ENCODE assay signal across 9 mouse cellular contexts in the genomic region with DNA sequence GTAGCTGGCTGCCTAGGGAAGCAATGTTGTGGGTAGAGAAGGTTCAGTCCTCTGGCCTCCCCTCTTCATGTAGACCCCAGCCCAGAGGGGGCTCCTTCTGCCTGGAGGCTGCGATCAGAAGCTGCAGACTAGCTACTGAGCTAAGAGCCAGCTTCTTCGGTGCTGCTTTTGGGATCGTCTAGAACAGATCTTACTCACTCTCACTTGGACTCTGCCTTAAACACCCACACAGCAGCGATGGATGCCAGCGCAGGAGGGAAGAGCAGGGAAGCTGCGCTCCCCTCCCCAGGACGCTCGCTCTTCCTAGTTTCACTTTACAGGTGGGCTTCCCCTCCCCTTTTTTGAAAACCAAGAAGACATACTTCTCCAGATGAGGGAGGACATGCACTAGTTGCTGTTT.
DNase-seq lines count a peak whose midpoint lies in the region; ATAC-seq and TF ChIP-seq lines count a peak whose summit lies in the region.
"Had no signal": no experiment of that assay in that cellular context is flagged by ENCODE, and none has a peak within 500 bp of the region (broad histone marks: within the 10 kb centered on the region; RNA-seq: fewer than 3 reads in every experiment).

No protein-coding gene starts in this region.

- no peak overlapping the region for H3K4me3 ChIP-seq in lung, postnatal 0 days (ENCODE audit: low read depth, low read length)

- TF ChIP-seq CTCF in lung, postnatal 0 days (IDR thresholded peaks at IDR 0.05), result no peak

- no peak overlapping the region for H3K27ac ChIP-seq in lung, postnatal 0 days (ENCODE audit: low read length)

- H3K9ac ChIP-seq in lung, postnatal 0 days (replicated peaks; ENCODE audit: low read depth), result no peak overlapping the region

- H3K9me3 ChIP-seq in lung, postnatal 0 days (ENCODE audit: low read length), result no peaks in the 10 kb centered on the region

- TF ChIP-seq EP300 in lung, postnatal 0 days (IDR thresholded peaks at IDR 0.05), result no peak

- intact Hi-C loops in heart, postnatal 36 days (cut with DNase I), result loop anchor here (5.0 kb wide), 2 partner anchors 62 to 137 kb away; no protein-coding TSS in a partner anchor

- H3K36me3 ChIP-seq in lung, postnatal 0 days (ENCODE audit: insufficient read depth, low read length), result no peaks in the 10 kb centered on the region

- WGBS in lung, postnatal 0 days, result 53% methylated on average over 8 of the region's 8 CpGs

- peak overlapping the region; percentile 2; the same call in 1 of the 2 replicates for H3K4me2 ChIP-seq in lung, postnatal 0 days (replicated peaks; ENCODE audit: low read depth, low read length)

- peaks cover 3% of the 10 kb centered on the region; the same call in 1 of the 2 replicates for H3K4me1 ChIP-seq in lung, postnatal 0 days (ENCODE audit: insufficient read depth, low read depth, low read length)

- no peaks in the 10 kb centered on the region for H3K27me3 ChIP-seq in lung, postnatal 0 days (replicated peaks; ENCODE audit: insufficient read depth, low read length)

- ATAC-seq in lung, postnatal 0 days, result no peak

- peak; percentile 89 for DNase-seq in heart, adult 11 months
- DNase-seq in heart, postnatal 36 days, result no peak
- no peak for DNase-seq in lung, postnatal 0 days (ENCODE audit: low spot score)
- no peak for DNase-seq in lung, postnatal 36 days
- DNase-seq in layer of hippocampus, adult 9-11 months, result peak; percentile 60
- peak; percentile 60 to 75 for DNase-seq in right cerebral cortex, postnatal 36 days (ENCODE audit: low spot score in 2 of 2)
- DNase-seq in T-cell, adult 2 months (ENCODE audit: low spot score), result no peak
- DNase-seq in spleen, postnatal 10 days (ENCODE audit: low spot score in 2 of 2), result no peak
- DNase-seq: cerebellum, adult 9-10 months had no signal

Comparison
In these comparisons a context has a peak if more than half of its experiments do, and no peak if none do; other contexts are left out.
1. DNase-seq: peak in heart, adult 11 months (single experiment), layer of hippocampus, adult 9-11 months (single experiment) and right cerebral cortex, postnatal 36 days (2 of 2); none in heart, postnatal 36 days (0 of 2), lung, postnatal 0 days (single experiment), lung, postnatal 36 days (single experiment), T-cell, adult 2 months (single experiment) and spleen, postnatal 10 days (0 of 2).